Mouse (Mus musculus) heart, adult 2 months (tissue): ENCODE measurements at regions not wholly inside any gene's neighbourhood (a gene's known extent, or its start where the extent isn't known, plus 50 kb on each side); places are given as distances from the start of the nearest gene placed in this dataset.

Source experiments
- CTCF ChIP-seq: fragments of 200-600 bp; IDR thresholded peaks from 2 replicates; pipeline ENCODE4 v1.8.1; 2022; ENCODE audit warnings: antibody characterized with exemption, mild to moderate bottlenecking, moderate library complexity
- EP300 ChIP-seq: fragments of 200-500 bp; IDR thresholded peaks from 2 replicates; pipeline ENCODE4 v1.6.1; 2011; ENCODE audit warnings: low read depth, low read length, control low read depth; ENCODE audit not compliant: insufficient read depth

DNA sequence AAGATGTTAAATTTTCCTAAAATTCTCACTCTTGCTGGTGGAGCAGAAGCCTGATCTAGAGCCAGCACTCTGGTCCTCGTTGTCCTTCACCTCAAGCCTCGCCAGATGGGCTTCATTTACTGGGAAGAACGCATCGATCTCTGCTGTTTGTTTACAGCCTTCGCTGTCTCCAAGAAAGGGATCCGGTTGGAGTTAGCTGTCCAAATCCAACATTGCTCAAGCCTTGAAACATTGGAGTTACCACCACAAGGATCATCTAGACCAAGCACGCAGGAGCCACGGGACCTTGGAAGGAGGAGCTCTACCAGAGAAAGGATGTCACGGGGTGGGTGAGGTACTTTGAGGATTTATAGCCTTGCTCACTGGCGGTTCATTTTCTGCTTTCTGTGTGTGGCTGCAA, 788.2 kb downstream of the Fat4 start:
- TF ChIP-seq CTCF = no peak
- TF ChIP-seq EP300 = no peak
